Mouse (Mus musculus) CH12.LX (cell line): ENCODE measurements around the gene Car1. TPM values are rescaled to one million over a fixed set of nuclear protein-coding genes. Genes with fewer than 3 reads are reported as not detected.

Source experiments
- DNase-seq: peaks from one replicate; pipeline ENCODE4 v3.0.0-alpha.2; 2013; ENCODE audit errors: extremely low read depth
- H3K27ac ChIP-seq: 2 replicates; pipeline ENCODE4 v1.5.1; 2012; ENCODE audit warnings: low read depth, mild to moderate bottlenecking, control low read depth, moderate library complexity; ENCODE audit not compliant: insufficient read depth
- H3K27me3 ChIP-seq: replicated peaks from 2 replicates; pipeline ENCODE3; 2012; ENCODE audit warnings: inconsistent platforms
- H3K36me3 ChIP-seq, 2 experiments: replicated peaks in 1 of 2; 2 replicates each; pipeline versions ENCODE3 to v1.6.1; 2012; ENCODE audit warnings: inconsistent platforms in 1 of 2, low read length in 1 of 2, mild to moderate bottlenecking in 1 of 2, mixed read lengths in 1 of 2, moderate library complexity in 1 of 2; ENCODE audit not compliant: control insufficient read depth in 1 of 2, insufficient read depth in 1 of 2
- H3K4me1 ChIP-seq, 2 experiments: 2 replicates each; pipeline ENCODE4 v1.6.1; 2012; ENCODE audit warnings: inconsistent platforms in 1 of 2, moderate library complexity in 1 of 2; ENCODE audit not compliant: insufficient read depth in 2 of 2, control insufficient read depth in 1 of 2
- H3K4me2 ChIP-seq: 2 replicates; pipeline ENCODE4 v1.6.1; 2012; ENCODE audit warnings: low read depth, mild to moderate bottlenecking, control low read depth; ENCODE audit not compliant: poor library complexity, insufficient read depth, severe bottlenecking
- H3K4me3 ChIP-seq, 3 experiments: fragments of 150-350 bp in 1 of 3; sonication (generic) in 1 of 3; replicated peaks in 1 of 3; 2 replicates each; pipeline versions ENCODE3 to v1.5.1; 2011 to 2012; ENCODE audit warnings: low read depth in 2 of 3, low read length in 2 of 3, mild to moderate bottlenecking in 2 of 3, moderate library complexity in 2 of 3, control low read depth in 1 of 3, improper control_type of control experiment in 1 of 3, inconsistent platforms in 1 of 3, mixed read lengths in 1 of 3; ENCODE audit not compliant: poor library complexity in 1 of 3
- H3K79me2 ChIP-seq: replicated peaks from 2 replicates; pipeline ENCODE4 v1.6.1; 2012; ENCODE audit warnings: mild to moderate bottlenecking, moderate library complexity; ENCODE audit not compliant: control insufficient read depth, poor library complexity, insufficient read depth, severe bottlenecking; ENCODE audit errors: extremely low read depth
- H3K9ac ChIP-seq: 2 replicates; pipeline ENCODE4 v1.6.1; 2012; ENCODE audit warnings: low read depth, mild to moderate bottlenecking, control low read depth, moderate library complexity; ENCODE audit not compliant: insufficient read depth
- H3K9me3 ChIP-seq: replicated peaks from 2 replicates; pipeline ENCODE3; 2012; ENCODE audit warnings: low read length, inconsistent platforms, mixed read lengths
- CTCF ChIP-seq, 2 experiments: IDR thresholded peaks in 1 of 2; conservative IDR thresholded peaks in 1 of 2; 2 replicates each; pipeline ENCODE4 v1.5.1; 2011 to 2012; ENCODE audit warnings: low read depth in 2 of 2, low read length in 2 of 2, improper control_type of control experiment in 1 of 2, inconsistent platforms in 1 of 2, mild to moderate bottlenecking in 1 of 2, moderate library complexity in 1 of 2
- ELF1 ChIP-seq: IDR thresholded peaks from 2 replicates; pipeline ENCODE4 v1.6.1; 2014; ENCODE audit warnings: low read depth, mild to moderate bottlenecking, inconsistent platforms, low read length, improper control_type of control experiment
- ETS1 ChIP-seq: conservative IDR thresholded peaks from 2 replicates; pipeline ENCODE4 v1.6.1; 2012; ENCODE audit warnings: low read depth, mild to moderate bottlenecking, inconsistent platforms, low read length, improper control_type of control experiment, moderate library complexity
- GABPA ChIP-seq: IDR thresholded peaks from 2 replicates; pipeline ENCODE4 v1.6.1; 2012; ENCODE audit warnings: low read depth, low read length, improper control_type of control experiment, inconsistent platforms; ENCODE audit not compliant: insufficient replicate concordance
- KAT2A ChIP-seq: IDR thresholded peaks from 2 replicates; pipeline ENCODE4 v1.6.1; 2012; ENCODE audit warnings: low read length, improper control_type of control experiment, inconsistent platforms; ENCODE audit not compliant: insufficient replicate concordance
- MAX ChIP-seq: IDR thresholded peaks from 2 replicates; pipeline ENCODE4 v1.6.1; 2011; ENCODE audit warnings: low read length, improper control_type of control experiment
- MAZ ChIP-seq: IDR thresholded peaks from 2 replicates; pipeline ENCODE4 v1.6.1; 2012; ENCODE audit warnings: low read depth, mild to moderate bottlenecking, inconsistent platforms, low read length, improper control_type of control experiment, moderate library complexity
- MEF2A ChIP-seq: IDR thresholded peaks from 2 replicates; pipeline ENCODE4 v1.6.1; 2014; ENCODE audit warnings: low read depth, mild to moderate bottlenecking, inconsistent platforms, low read length, improper control_type of control experiment, borderline replicate concordance
- MXI1 ChIP-seq: IDR thresholded peaks from 2 replicates; pipeline ENCODE4 v1.6.1; 2011; ENCODE audit warnings: mild to moderate bottlenecking, low read depth, low read length, improper control_type of control experiment
- MYC ChIP-seq: IDR thresholded peaks from 2 replicates; pipeline ENCODE4 v1.6.1; 2011; ENCODE audit warnings: low read depth, mild to moderate bottlenecking, improper control_type of control experiment, low read length
- NRF1 ChIP-seq: IDR thresholded peaks from 2 replicates; pipeline ENCODE4 v1.6.1; 2014; ENCODE audit warnings: low read depth, mild to moderate bottlenecking, inconsistent platforms, low read length, improper control_type of control experiment, moderate library complexity
- PAX5 ChIP-seq: IDR thresholded peaks from 2 replicates; pipeline ENCODE4 v1.6.1; 2012; ENCODE audit warnings: low read length, inconsistent platforms, mixed read lengths
- RAD21 ChIP-seq: IDR thresholded peaks from 2 replicates; pipeline ENCODE4 v1.6.1; 2011; ENCODE audit warnings: low read depth, mild to moderate bottlenecking, low read length, improper control_type of control experiment, moderate library complexity
- TBP ChIP-seq: conservative IDR thresholded peaks from 2 replicates; pipeline ENCODE4 v1.6.1; 2011; ENCODE audit warnings: low read depth, low read length, improper control_type of control experiment
- UBTF ChIP-seq: IDR thresholded peaks from 2 replicates; pipeline ENCODE4 v1.6.1; 2012; ENCODE audit warnings: low read depth, mild to moderate bottlenecking, inconsistent platforms, low read length, improper control_type of control experiment, moderate library complexity
- USF1 ChIP-seq: IDR thresholded peaks from 2 replicates; pipeline ENCODE4 v1.6.1; 2014; ENCODE audit warnings: low read depth, mild to moderate bottlenecking, inconsistent platforms, low read length, improper control_type of control experiment
- USF2 ChIP-seq: conservative IDR thresholded peaks from 2 replicates; pipeline ENCODE4 v1.6.1; 2011; ENCODE audit warnings: low read depth, low read length, improper control_type of control experiment
- ZNF384 ChIP-seq: IDR thresholded peaks from 2 replicates; pipeline ENCODE4 v1.6.1; 2012; ENCODE audit warnings: low read depth, low read length, improper control_type of control experiment, inconsistent platforms
- dilution Hi-C: fragments of 300-500 bp; cut with MboI; formaldehyde crosslinking; loops from 2 replicates; pipeline ENCODE4 v1.14.3; 2020; ENCODE audit warnings: low sequenced_read_pairs; ENCODE audit not compliant: extremely low pct_unique_long_range_greater_than_20kb, extremely low pct_ligation_motif_present
- in situ Hi-C: fragments of 300-500 bp; cut with MboI; formaldehyde crosslinking; loops from 3 replicates; pipeline ENCODE4 v1.14.3; 2019; ENCODE audit warnings: low sequenced_read_pairs, low pct_ligation_motif_present, low pct_unique_long_range_greater_than_20kb, mixed read lengths
- polyA plus RNA-seq: library from polyadenylated mRNA; unstranded; fragments of >175 nt; gene quantifications from 2 replicates; pipeline ENCODE4 v1.2.1, GENCODE M21; 2012; ENCODE audit warnings: low read depth; ENCODE audit not compliant: insufficient read length
- total RNA-seq, 2 experiments: library from RNA; depleted of rRNA; stranded (reverse); fragments of 300-350 nt in 1 of 2; fragments of >200 nt in 1 of 2; gene quantifications; 2 replicates each; pipeline ENCODE4 v1.2.3; 2012 to 2014

The Car1 gene
- total and polyA plus RNA-seq, 3 experiments: 0.26 TPM; not detected in 2

- H3K9ac ChIP-seq: no peak overlapping the region
- no peak overlapping the region for H3K27ac ChIP-seq
- H3K4me3 ChIP-seq: no peak overlapping the region
- no peaks in the 10 kb centered on the region for H3K27me3 ChIP-seq
- TF ChIP-seq MAZ: no peak
- TF ChIP-seq ZNF384: no peak
- TF ChIP-seq GABPA: no peak
- no peak for TF ChIP-seq USF2
- TF ChIP-seq ELF1: no peak
- TF ChIP-seq MYC: no peak
- TF ChIP-seq RAD21: no peak
- TF ChIP-seq CTCF (conservative IDR thresholded peaks at IDR 0.05 in 1 of 2, IDR thresholded peaks at IDR 0.05 in 1 of 2; ENCODE audit: low read depth in 2 of 2, low read length in 2 of 2): no peak
- no peak for TF ChIP-seq PAX5
- TF ChIP-seq ETS1: no peak
- TF ChIP-seq NRF1: no peak
- no peak for TF ChIP-seq MXI1
- TF ChIP-seq MAX: no peak
- TF ChIP-seq MEF2A: no peak
- in situ Hi-C loops: no loop called here
- no peaks in the 10 kb centered on the region for H3K36me3 ChIP-seq
- no peaks in the 10 kb centered on the region for H3K79me2 ChIP-seq
- dilution Hi-C loops: no loop called here
- H3K4me2 ChIP-seq: no peak overlapping the region
- H3K9me3 ChIP-seq: no peaks in the 10 kb centered on the region
- no peak for DNase-seq
- H3K4me1 ChIP-seq: no peaks in the 10 kb centered on the region
These were observed 46.3 kb upstream of the Car1 start for GRCm38 (mm10) chr3:14854446-14854845.

GRCm38 (mm10) chr3:14853966-14854365 lies 45.8 kb upstream of the Car1 start:
- dilution Hi-C loops: no loop called here
- Histone ChIP-seq H3K9ac (no peak overlapping the region), H3K36me3 (no peaks in the 10 kb centered on the region), H3K4me3 (no peak overlapping the region), H3K4me1 (no peaks in the 10 kb centered on the region), H3K27ac (no peak overlapping the region), H3K9me3 (no peaks in the 10 kb centered on the region), H3K27me3 (no peaks in the 10 kb centered on the region), H3K4me2 (no peak overlapping the region), H3K79me2 (no peaks in the 10 kb centered on the region)
- DNase-seq: no peak
- in situ Hi-C loops: no loop called here
- TF ChIP-seq UBTF: no peak
- no peak for TF ChIP-seq GABPA
- TF ChIP-seq KAT2A: no peak
- no peak for TF ChIP-seq TBP
- TF ChIP-seq USF1: no peak
- no peak for TF ChIP-seq ETS1
